Mouse (Mus musculus) liver, embryonic 14 days (tissue): ENCODE data around the gene Chil5. TPM values are rescaled to one million over a fixed set of nuclear protein-coding genes. Genes with fewer than 3 reads are reported as not detected.

Source experiments
- polyA plus RNA-seq: library from polyadenylated mRNA; depleted of rRNA; stranded (reverse); fragments of >200 nt; gene quantifications from 2 replicates; pipeline ENCODE4 v1.2.3, GENCODE M21; 2012; rRNA removed

The Chil5 gene
- polyA plus RNA-seq = 0.06 TPM in 1 of 2 replicates, not detected in the other

GRCm38 (mm10) chr3:106032781-106033180, at the start of gene Chil5:
Gene Chil5 (minus strand): TSS chr3:106032814.

GRCm38 (mm10) chr3:106014546-106014945, 18.1 kb downstream of the Chil5 start, which contains the start of gene Pifo:
Gene Pifo (minus strand): TSS chr3:106014646.

GRCm38 (mm10) chr3:105973411-105973810, 59.2 kb downstream of the Chil5 start, which contains the start of gene Ovgp1:
Gene Ovgp1 (plus strand): TSS chr3:105973711.

Other genes with a start within 250 kb of the Chil5 start
- 40.3 and 46.9 TPM in 2 replicates for gene Rap1a, start 231.5 kb downstream of the Chil5 start, polyA plus RNA-seq
- 0.28 and 0.45 TPM in 2 replicates for gene Adora3, start 162.0 kb downstream of the Chil5 start, polyA plus RNA-seq
- 0.10 and 0.14 TPM in 2 replicates for gene Tmigd3, start 161.9 kb downstream of the Chil5 start, polyA plus RNA-seq
- 4.0 and 4.3 TPM in 2 replicates for gene I830077J02Rik, start 100.2 kb downstream of the Chil5 start, polyA plus RNA-seq
- gene Wdr77, start 73.4 kb downstream of the Chil5 start, polyA plus RNA-seq = 14.9 and 24.6 TPM in 2 replicates
- gene Atp5f1, start 72.7 kb downstream of the Chil5 start, polyA plus RNA-seq = 203 and 219 TPM in 2 replicates
- 1.3 and 1.6 TPM in 2 replicates for gene Ovgp1, start 59.1 kb downstream of the Chil5 start, polyA plus RNA-seq
- not detected in 2 replicates for gene Pifo, start 18.2 kb downstream of the Chil5 start, polyA plus RNA-seq
- gene Chia1, start 80.4 kb upstream of the Chil5 start, polyA plus RNA-seq = not detected in 2 replicates
- gene Chil3, start 134.8 kb upstream of the Chil5 start, polyA plus RNA-seq = 0.21 and 0.43 TPM in 2 replicates
- gene Chil4, start 186.7 kb upstream of the Chil5 start, polyA plus RNA-seq = not detected in 2 replicates